ENCODE assay signal across 8 mouse cellular contexts in genomic region chr3:89316833-89317232, GRCm38 (mm10). TPM values are rescaled to one million over a fixed set of nuclear protein-coding genes. Genes with fewer than 3 reads are reported as not detected.
DNase-seq lines count a peak whose midpoint lies in the region; ATAC-seq and TF ChIP-seq lines count a peak whose summit lies in the region.

No protein-coding gene starts in this region.

- H3K9ac ChIP-seq in heart, embryonic 13.5 days: 0 out of 2 replicates have a peak overlapping the region, but pooled peaks have one; percentile 17
- H3K9ac ChIP-seq in kidney, embryonic 16.5 days (replicated peaks; ENCODE audit: low read length): no peak overlapping the region
- no peak overlapping the region for H3K9ac ChIP-seq in liver, adult 2 months (ENCODE audit: low read depth, low read length)

- H3K4me2 ChIP-seq in heart, embryonic 13.5 days: peak overlapping the region; percentile 69; the same call in 1 of the 2 replicates
- H3K4me2 ChIP-seq in kidney, embryonic 16.5 days (replicated peaks; ENCODE audit: low read depth, low read length): peak overlapping the region; percentile 68; the same call in 1 of the 2 replicates

- no peak overlapping the region for H3K4me3 ChIP-seq in heart, embryonic 13.5 days
- no peak overlapping the region; the same call in 1 of the 2 replicates for H3K4me3 ChIP-seq in kidney, embryonic 16.5 days (ENCODE audit: low read length)
- no peak overlapping the region for H3K4me3 ChIP-seq in liver, adult 2 months (ENCODE audit: insufficient read depth, low read depth, low read length)

- TF ChIP-seq CTCF in liver, adult 2 months (IDR thresholded peaks at IDR 0.05; ENCODE audit: low read depth, low read length): peak; percentile 90

- no peak overlapping the region for H3K27ac ChIP-seq in heart, embryonic 13.5 days (replicated peaks)
- no peak overlapping the region for H3K27ac ChIP-seq in kidney, embryonic 16.5 days (ENCODE audit: low read length)
- no peak overlapping the region for H3K27ac ChIP-seq in liver, adult 2 months (replicated peaks; ENCODE audit: insufficient read depth, low read depth, low read length)

- H3K9me3 ChIP-seq in heart, embryonic 13.5 days: no peaks in the 10 kb centered on the region
- H3K9me3 ChIP-seq in kidney, embryonic 16.5 days (ENCODE audit: low read length): no peaks in the 10 kb centered on the region

- peaks cover 59% of the 10 kb centered on the region for H3K27me3 ChIP-seq in heart, embryonic 13.5 days (replicated peaks)
- H3K27me3 ChIP-seq in kidney, embryonic 16.5 days (ENCODE audit: insufficient read depth, low read length): peaks cover 20% of the 10 kb centered on the region
- H3K27me3 ChIP-seq in liver, adult 2 months (ENCODE audit: control insufficient read depth, insufficient read depth, low read length): peaks cover 33% of the 10 kb centered on the region
- no peaks in the 10 kb centered on the region; the same call in 1 of the 2 replicates for H3K27me3 ChIP-seq in splenic B cell, adult 2 months (ENCODE audit: control insufficient read depth, insufficient read depth, low read length, poor library complexity, severe bottlenecking)

- H3K4me1 ChIP-seq in heart, embryonic 13.5 days: peaks cover 57% of the 10 kb centered on the region
- peaks cover 50% of the 10 kb centered on the region for H3K4me1 ChIP-seq in kidney, embryonic 16.5 days (ENCODE audit: insufficient read depth, low read length)
- H3K4me1 ChIP-seq in liver, adult 2 months (ENCODE audit: control insufficient read depth, insufficient read depth, low read length): peaks cover 12% of the 10 kb centered on the region; the same call in 1 of the 2 replicates

- H3K36me3 ChIP-seq in heart, embryonic 13.5 days: no peaks in the 10 kb centered on the region
- H3K36me3 ChIP-seq in kidney, embryonic 16.5 days (ENCODE audit: insufficient read depth, low read length): no peaks in the 10 kb centered on the region
- H3K36me3 ChIP-seq in liver, adult 2 months (ENCODE audit: control insufficient read depth, insufficient read depth, low read length): no peaks in the 10 kb centered on the region
- H3K36me3 ChIP-seq in splenic B cell, adult 2 months (ENCODE audit: control insufficient read depth, insufficient read depth, low read length, poor library complexity, severe bottlenecking): no peaks in the 10 kb centered on the region

- no peak for TF ChIP-seq POLR2A in liver, adult 2 months (IDR thresholded peaks at IDR 0.05; ENCODE audit: extremely low read depth, insufficient read depth, low read length)

- ATAC-seq in erythroid progenitor cell, adult 5-6 weeks (replicated peaks; ENCODE audit: low FRiP score, poor library complexity, severe bottlenecking): peak; percentile 78; the same call in 1 of the 2 replicates
- ATAC-seq in heart, embryonic 13.5 days (ENCODE audit: extremely low read depth, insufficient number of reproducible peaks, low FRiP score, low TSS enrichment): no peak
- ATAC-seq in kidney, embryonic 16.5 days (ENCODE audit: low FRiP score, low TSS enrichment): peak; percentile 20

- peak; percentile 76 for DNase-seq in CD4-positive helper T cell, adult 2 months (ENCODE audit: low read depth, low spot score)
- peak; percentile 79 for DNase-seq in brain, embryonic 18.5 days (ENCODE audit: low read depth, low spot score)
- DNase-seq in liver, adult 2 months (ENCODE audit: extremely low read depth, low read depth, low spot score): peak; percentile 52
- peak; percentile 42 to 58 for DNase-seq in natural killer cell, adult 2 months (ENCODE audit: low spot score in 2 of 2)
- DNase-seq in splenic B cell, adult 2 months (ENCODE audit: low read depth, low spot score): peak; percentile 79

- no peaks in the 10 kb centered on the region for H3K79me2 ChIP-seq in liver, adult 2 months (ENCODE audit: control insufficient read depth, insufficient read depth, low read length)

- WGBS in heart, embryonic 13.5 days: 3% methylated on average over 4 of the region's 4 CpGs
- WGBS in kidney, embryonic 16.5 days: 3% methylated on average over 4 of the region's 4 CpGs
- WGBS in liver, adult 2 months: 8% methylated on average over 4 of the region's 4 CpGs

RNA-seq across cellular contexts. Expression of gene Efna3, which starts 5.9 kb away (rescaled TPM):
- not detected in 2 replicates for total RNA-seq in erythroid progenitor cell, adult 5-6 weeks (2015; ENCODE audit: low replicate concordance)
- total RNA-seq in erythroid progenitor cell, adult 5-6 weeks (2017; ENCODE audit: low replicate concordance): not detected in 2 replicates
- polyA plus RNA-seq in heart, embryonic 13.5 days (2015; fragmentation: Nextera tagmentation; extraction: Ambion mirVana): 1.8 and 1.9 TPM in 2 replicates
- 11.5 and 11.8 TPM in 2 replicates for polyA plus RNA-seq in kidney, embryonic 16.5 days (2015; fragmentation: Nextera tagmentation; extraction: Ambion mirVana)
- total RNA-seq in liver, adult 2 months (2014; rRNA removed): not detected in 2 replicates
- not detected in 2 replicates for polyA plus RNA-seq in liver, adult 2 months (2012; rRNA removed)

RNA-seq across cellular contexts. Expression of gene Efna4, which starts 21.0 kb away (rescaled TPM):
- not detected in 2 replicates for total RNA-seq in erythroid progenitor cell, adult 5-6 weeks (2015; ENCODE audit: low replicate concordance)
- not detected in 2 replicates for total RNA-seq in erythroid progenitor cell, adult 5-6 weeks (2017; ENCODE audit: low replicate concordance)
- 9.9 and 10.2 TPM in 2 replicates for polyA plus RNA-seq in heart, embryonic 13.5 days (2015; fragmentation: Nextera tagmentation; extraction: Ambion mirVana)
- polyA plus RNA-seq in kidney, embryonic 16.5 days (2015; fragmentation: Nextera tagmentation; extraction: Ambion mirVana): 29.2 and 31.3 TPM in 2 replicates
- total RNA-seq in liver, adult 2 months (2014; rRNA removed): not detected in 2 replicates
- polyA plus RNA-seq in liver, adult 2 months (2012; rRNA removed): 0.06 and 0.27 TPM in 2 replicates

RNA-seq across cellular contexts. Expression of gene Adam15, which starts 33.0 kb away (rescaled TPM):
- total RNA-seq in erythroid progenitor cell, adult 5-6 weeks (2015; ENCODE audit: low replicate concordance): 6.5 and 13.8 TPM in 2 replicates
- 0.77 and 3.5 TPM in 2 replicates for total RNA-seq in erythroid progenitor cell, adult 5-6 weeks (2017; ENCODE audit: low replicate concordance)
- polyA plus RNA-seq in heart, embryonic 13.5 days (2015; fragmentation: Nextera tagmentation; extraction: Ambion mirVana): 58.3 and 58.9 TPM in 2 replicates
- 107 and 108 TPM in 2 replicates for polyA plus RNA-seq in kidney, embryonic 16.5 days (2015; fragmentation: Nextera tagmentation; extraction: Ambion mirVana)
- 1.4 and 2.6 TPM in 2 replicates for total RNA-seq in liver, adult 2 months (2014; rRNA removed)
- polyA plus RNA-seq in liver, adult 2 months (2012; rRNA removed): 4.7 and 5.4 TPM in 2 replicates

RNA-seq across cellular contexts. Expression of gene Efna1, which starts 35.9 kb away (rescaled TPM):
- not detected in 2 replicates for total RNA-seq in erythroid progenitor cell, adult 5-6 weeks (2015; ENCODE audit: low replicate concordance)
- not detected in 2 replicates for total RNA-seq in erythroid progenitor cell, adult 5-6 weeks (2017; ENCODE audit: low replicate concordance)
- 33.3 and 38.4 TPM in 2 replicates for polyA plus RNA-seq in heart, embryonic 13.5 days (2015; fragmentation: Nextera tagmentation; extraction: Ambion mirVana)
- 81.9 and 86.7 TPM in 2 replicates for polyA plus RNA-seq in kidney, embryonic 16.5 days (2015; fragmentation: Nextera tagmentation; extraction: Ambion mirVana)
- 22.1 and 35.2 TPM in 2 replicates for total RNA-seq in liver, adult 2 months (2014; rRNA removed)
- 73.1 and 73.4 TPM in 2 replicates for polyA plus RNA-seq in liver, adult 2 months (2012; rRNA removed)

RNA-seq across cellular contexts. Expression of gene Dcst2, which starts 44.9 kb away (rescaled TPM):
- total RNA-seq in erythroid progenitor cell, adult 5-6 weeks (2015; ENCODE audit: low replicate concordance): not detected in 2 replicates
- total RNA-seq in erythroid progenitor cell, adult 5-6 weeks (2017; ENCODE audit: low replicate concordance): not detected in 2 replicates
- 0.08 TPM in 1 of 2 replicates, not detected in the other for polyA plus RNA-seq in heart, embryonic 13.5 days (2015; fragmentation: Nextera tagmentation; extraction: Ambion mirVana)
- 0.32 and 0.35 TPM in 2 replicates for polyA plus RNA-seq in kidney, embryonic 16.5 days (2015; fragmentation: Nextera tagmentation; extraction: Ambion mirVana)
- not detected in 2 replicates for total RNA-seq in liver, adult 2 months (2014; rRNA removed)
- polyA plus RNA-seq in liver, adult 2 months (2012; rRNA removed): 0.05 TPM in 1 of 2 replicates, not detected in the other
